Mouse (Mus musculus): ENCODE measurements around the gene Krtap4-1.
"Not testable (repeated sequence)": the region's sequence is repeated elsewhere in the genome, so short reads cannot be mapped to it uniquely, and the experiment has no call there.

Gene Krtap4-1

GRCm38 (mm10) chr11:99628138-99628537 is at the start of gene Krtap4-1:
Krtap4-1 (minus strand) TSS chr11:99628238.
- no peak for DNase-seq (ENCODE audit: low read depth, low spot score)

DNA sequence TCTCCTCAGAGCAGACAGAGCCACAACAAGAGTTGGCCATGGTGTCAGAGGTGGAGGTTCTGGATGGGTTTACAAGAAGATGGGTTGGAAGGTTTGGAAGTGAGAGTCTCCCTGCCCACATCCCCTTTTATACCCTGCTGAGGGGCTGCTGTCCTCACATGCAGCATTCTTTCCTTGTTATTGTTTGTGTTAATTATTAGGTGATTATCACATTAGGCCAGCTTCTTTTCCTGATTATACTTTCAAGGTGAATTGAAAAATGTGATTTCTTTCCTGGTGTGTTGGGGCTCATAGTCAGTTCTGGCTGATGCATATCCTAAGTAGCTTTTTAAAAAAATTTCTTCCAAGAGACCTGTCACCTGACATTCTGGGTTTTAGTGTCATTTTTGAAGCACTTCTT is 37.8 kb upstream of the Krtap4-1 start, which contains the start of gene Krtap4-6:
TSS of gene Krtap4-6 (minus strand) at position 101 of the 400 bp plus-strand sequence.
- no peak for DNase-seq (ENCODE audit: low read depth, low spot score)

DNA sequence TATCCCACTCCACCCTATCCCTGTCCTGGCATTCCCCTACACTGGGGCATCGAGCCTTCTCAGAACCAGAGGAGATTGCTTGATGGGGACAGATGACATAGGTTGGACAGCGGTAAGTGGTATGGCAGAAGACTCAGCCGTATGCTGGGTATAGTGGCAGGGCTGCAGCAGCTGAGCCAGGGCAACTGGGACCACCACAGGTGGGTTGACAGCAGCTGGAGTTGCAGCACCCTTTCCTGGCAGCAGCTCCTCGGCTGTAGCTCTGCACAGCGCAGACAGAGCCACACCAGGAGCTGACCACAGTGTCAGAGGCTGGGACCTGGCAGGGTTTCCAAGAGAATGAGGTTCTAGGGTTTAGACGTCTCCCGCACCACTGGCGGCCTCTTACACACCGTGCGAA is 34.8 kb upstream of the Krtap4-1 start:
- no peak for DNase-seq (ENCODE audit: low read depth, low spot score)

GRCm38 (mm10) chr11:99659256-99659655 is 31.2 kb upstream of the Krtap4-1 start:
- DNase-seq (ENCODE audit: low read depth, low spot score) = no peak

- DNase-seq (ENCODE audit: low read depth, low spot score) = not testable (repeated sequence)
Observed at GRCm38 (mm10) chr11:99658467-99659010, 30.5 kb upstream of the Krtap4-1 start, which contains the start of gene Gm11563. Gm11563 (minus strand) TSS chr11:99658960.

GRCm38 (mm10) chr11:99657051-99657450 is 29.0 kb upstream of the Krtap4-1 start:
- DNase-seq (ENCODE audit: low read depth, low spot score) = no peak

DNA sequence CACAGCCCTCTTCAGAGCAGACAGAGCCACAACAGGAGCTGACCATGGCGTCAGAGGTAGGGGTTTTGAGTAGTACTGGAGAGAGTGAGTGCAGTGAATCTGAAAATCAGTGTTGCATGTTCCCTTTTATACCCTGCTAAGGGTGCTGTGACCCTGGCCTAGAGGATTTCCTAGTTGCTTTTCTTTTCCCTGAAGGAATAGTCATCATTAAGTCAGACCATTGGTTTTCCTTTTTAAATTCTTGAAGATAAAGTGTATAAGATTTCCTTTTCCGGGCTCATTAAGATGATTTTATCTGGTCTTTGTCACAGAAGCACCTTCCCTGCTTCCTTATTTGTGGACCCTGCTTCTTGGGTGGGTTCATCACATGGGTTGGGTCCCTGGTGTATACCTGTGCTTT is 22.1 kb upstream of the Krtap4-1 start, which contains the start of gene Gm11555:
TSS of gene Gm11555 (minus strand) at position 101 of the 400 bp plus-strand sequence.
- no peak for DNase-seq (ENCODE audit: low read depth, low spot score)

DNA sequence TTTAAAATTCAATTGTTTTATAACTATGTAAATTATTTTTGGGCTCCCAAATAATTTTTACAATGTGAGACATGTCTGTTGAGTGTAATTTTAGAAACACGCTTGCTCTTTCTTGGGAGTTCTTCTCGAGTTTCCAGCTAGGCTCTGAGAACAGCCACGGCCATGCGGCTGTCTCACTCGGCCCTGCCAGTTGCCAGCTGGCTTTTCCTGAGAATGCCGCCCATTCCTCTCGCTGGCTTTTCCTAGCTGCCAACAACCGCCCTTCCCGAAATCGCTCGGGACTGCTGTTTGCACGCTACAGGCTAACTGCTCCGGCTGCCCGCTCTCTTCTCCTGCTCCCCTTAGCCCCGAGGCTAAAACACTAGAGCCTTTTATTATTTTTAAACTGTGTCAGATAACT is 18.4 kb upstream of the Krtap4-1 start:
- DNase-seq (ENCODE audit: low read depth, low spot score) = no peak

GRCm38 (mm10) chr11:99644351-99644750 is 16.3 kb upstream of the Krtap4-1 start:
- DNase-seq (ENCODE audit: low read depth, low spot score) = no peak

DNA sequence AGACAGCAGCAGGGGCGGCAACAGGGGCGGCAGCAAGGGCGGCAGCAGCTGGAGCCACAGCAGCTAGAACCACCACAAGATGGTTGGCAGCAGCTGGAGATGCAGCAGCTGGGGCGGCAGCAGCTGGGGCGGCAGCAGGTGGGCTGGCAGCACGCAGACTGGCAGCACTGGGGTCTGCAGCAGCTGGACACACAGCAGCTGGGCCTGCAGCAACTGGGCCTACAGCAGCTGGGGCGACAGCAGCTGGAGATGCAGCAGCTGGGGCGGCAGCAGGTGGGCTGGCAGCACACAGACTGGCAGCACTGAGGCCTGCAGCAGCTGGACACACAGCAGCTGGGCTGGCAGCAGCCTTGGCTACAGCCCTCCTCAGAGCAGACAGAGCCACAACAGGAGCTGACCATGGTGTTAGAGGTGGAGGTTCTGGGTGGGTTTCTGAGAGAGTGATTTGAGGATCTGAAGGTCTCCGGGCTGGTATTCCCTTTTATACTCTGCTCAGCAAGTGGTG is 15.6 kb upstream of the Krtap4-1 start, which contains the start of gene Krtap4-7:
TSS of gene Krtap4-7 (minus strand) at position 455 of the 505 bp plus-strand sequence.
- not testable (repeated sequence) for DNase-seq (ENCODE audit: low read depth, low spot score)

- no peak for DNase-seq (ENCODE audit: low read depth, low spot score)
Observed at GRCm38 (mm10) chr11:99640926-99641325, 12.9 kb upstream of the Krtap4-1 start.

GRCm38 (mm10) chr11:99637086-99637485 is 9.0 kb upstream of the Krtap4-1 start:
- no peak for DNase-seq (ENCODE audit: low read depth, low spot score)

GRCm38 (mm10) chr11:99634653-99635134 is 6.7 kb upstream of the Krtap4-1 start, which contains the start of gene Krtap4-2:
Krtap4-2 (minus strand) TSS chr11:99635084.
- DNase-seq (ENCODE audit: low read depth, low spot score) = no peak

GRCm38 (mm10) chr11:99633293-99633692 is 5.3 kb upstream of the Krtap4-1 start:
- no peak for DNase-seq (ENCODE audit: low read depth, low spot score)

DNA sequence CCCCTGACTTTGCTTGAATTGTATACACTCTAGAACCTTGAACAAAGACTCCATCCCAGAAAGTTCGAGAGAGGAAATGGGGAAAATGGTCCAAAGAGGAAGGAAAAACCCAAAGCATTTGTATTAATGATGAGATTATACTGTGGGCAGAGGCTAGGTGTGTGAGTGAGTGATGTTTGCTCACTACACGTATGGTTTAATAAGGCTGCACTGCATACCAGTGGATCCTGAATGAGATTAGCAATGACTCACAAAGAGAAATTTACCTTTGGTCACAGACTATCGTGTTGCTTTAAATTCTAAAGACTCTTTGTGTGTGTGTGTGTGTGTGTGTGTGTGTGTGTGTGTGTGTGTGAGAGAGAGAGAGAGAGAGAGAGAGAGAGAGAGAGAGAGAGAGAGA is 2.9 kb upstream of the Krtap4-1 start:
- DNase-seq (ENCODE audit: low read depth, low spot score) = no peak

DNA sequence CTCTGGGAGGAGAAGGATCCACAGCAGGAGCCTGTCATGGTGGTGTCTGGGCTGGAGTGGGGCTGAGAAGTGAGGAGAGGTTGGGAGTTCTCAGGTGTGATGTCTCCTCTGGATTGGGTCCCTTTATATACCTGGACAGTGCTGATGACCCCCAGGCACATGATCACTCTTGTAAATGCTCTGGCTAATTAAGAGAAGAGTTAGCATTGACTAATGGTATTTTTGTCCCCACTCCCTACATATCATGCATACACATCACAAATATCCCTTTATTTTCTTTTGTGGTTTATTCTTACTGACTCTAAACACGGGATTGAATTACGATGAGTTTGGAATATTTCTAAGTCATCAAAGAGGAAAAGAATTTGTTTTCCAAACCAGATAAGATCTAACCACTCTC is 7.7 kb downstream of the Krtap4-1 start, which contains the start of gene Gm11562:
TSS of gene Gm11562 (minus strand) at position 101 of the 400 bp plus-strand sequence.
- DNase-seq (ENCODE audit: low read depth, low spot score) = no peak

DNA sequence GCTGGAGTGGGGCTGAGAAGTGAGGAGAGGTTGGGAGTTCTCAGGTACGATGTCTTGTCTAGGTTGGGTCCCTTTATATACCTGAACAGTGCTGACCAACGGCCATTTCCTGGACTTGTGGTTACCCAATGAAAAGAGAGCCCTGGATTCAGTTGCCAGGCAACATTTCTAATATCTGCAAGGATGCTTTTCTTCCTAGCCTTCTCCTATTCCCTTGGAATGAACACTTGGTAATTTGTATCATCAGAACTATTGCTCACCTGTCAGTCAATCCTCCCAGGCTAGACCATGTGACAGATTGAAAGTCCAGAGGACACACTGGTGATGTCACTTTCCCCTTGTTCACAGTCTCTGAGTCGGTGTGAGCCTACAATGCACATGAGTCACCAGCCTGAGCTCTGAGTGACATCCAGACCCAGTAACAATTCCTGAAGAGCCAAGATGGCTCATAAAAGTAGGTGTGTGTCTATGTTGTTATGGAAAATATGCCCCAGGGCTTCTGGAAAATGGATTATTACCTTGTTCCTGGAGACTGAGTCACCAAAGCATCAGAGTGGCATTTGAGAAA is 13.2 kb downstream of the Krtap4-1 start, which contains the start of gene Krtap2-4:
TSS of gene Krtap2-4 (minus strand) at position 51 of the 568 bp plus-strand sequence.
- DNase-seq (ENCODE audit: low read depth, low spot score) = no peak

- DNase-seq (ENCODE audit: low read depth, low spot score) = not testable (repeated sequence)
Observed at GRCm38 (mm10) chr11:99610089-99610488, 17.9 kb downstream of the Krtap4-1 start, which contains the start of gene Gm11937. Gm11937 (minus strand) TSS chr11:99610189.

DNA sequence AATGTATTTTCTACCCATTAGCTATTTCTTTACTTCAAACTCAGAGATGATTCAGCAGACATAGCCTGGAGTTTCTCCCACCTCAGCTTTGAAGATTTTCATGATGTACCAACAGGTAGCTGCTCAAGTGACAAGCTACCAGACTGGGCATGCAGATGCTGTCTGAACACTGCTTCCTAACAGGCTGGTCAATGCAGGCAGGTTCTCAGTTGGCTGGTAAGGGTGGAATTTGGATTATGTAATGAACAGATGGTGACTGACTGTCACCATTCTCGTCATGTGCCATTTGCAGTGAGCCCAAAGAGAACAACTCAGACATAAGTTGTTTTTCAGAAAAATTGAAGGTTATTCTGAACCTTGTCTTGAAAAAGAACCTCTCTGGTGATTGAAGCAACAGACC is 18.9 kb downstream of the Krtap4-1 start:
- DNase-seq (ENCODE audit: low read depth, low spot score) = no peak

- DNase-seq (ENCODE audit: low read depth, low spot score) = not testable (repeated sequence)
Observed at GRCm38 (mm10) chr11:99603208-99603607, 24.8 kb downstream of the Krtap4-1 start, which contains the start of gene Gm11938. Gm11938 (minus strand) TSS chr11:99603308.

- DNase-seq (ENCODE audit: low read depth, low spot score) = not testable (repeated sequence)
Observed at GRCm38 (mm10) chr11:99597742-99598141, 30.3 kb downstream of the Krtap4-1 start, which contains the start of gene Krtap9-3. Krtap9-3 (minus strand) TSS chr11:99598105.

DNA sequence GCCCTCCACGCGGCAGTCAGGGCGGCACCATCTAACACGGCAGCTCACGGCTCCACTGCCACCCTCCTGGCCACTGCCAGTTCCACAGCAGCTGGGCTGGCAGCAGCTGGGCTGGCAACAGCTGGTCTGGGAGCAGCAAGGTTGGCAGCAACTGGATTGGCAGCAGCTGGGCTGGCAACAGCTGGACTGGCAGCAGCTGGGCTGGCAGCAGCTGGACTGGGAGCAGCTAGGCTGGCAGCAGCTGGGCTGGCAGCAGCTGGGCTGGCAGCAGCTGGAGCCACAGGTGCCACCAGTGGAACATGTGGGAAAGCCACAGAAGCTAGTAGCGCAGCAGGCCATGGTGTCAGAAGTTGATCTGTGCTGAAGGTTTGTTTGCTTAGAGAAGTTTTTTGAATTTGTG is 37.1 kb downstream of the Krtap4-1 start, which contains the start of gene Krtap1-3:
TSS of gene Krtap1-3 (minus strand) at position 359 of the 400 bp plus-strand sequence.
- no peak for DNase-seq (ENCODE audit: low read depth, low spot score)
